Mouse (Mus musculus) heart, embryonic 15.5 days (tissue): ENCODE measurements around the gene Nfyc. TPM values are rescaled to one million over a fixed set of nuclear protein-coding genes. Genes with fewer than 3 reads are reported as not detected.

Experiments
- ATAC-seq: fragments of 200-750 bp; cut with Nextera tagmentation; replicated peaks from 2 replicates; pipeline ENCODE4 v1.8.0; 2017; ENCODE audit warnings: low read depth, moderate TSS enrichment; ENCODE audit not compliant: insufficient number of reproducible peaks, insufficient read depth, low FRiP score
- H3K27ac ChIP-seq: fragments of 300-500 bp; sonication (generic); 2 replicates; pipeline ENCODE4 v1.5.1; 2015; ENCODE audit warnings: mild to moderate bottlenecking, inconsistent platforms
- H3K27me3 ChIP-seq: fragments of 300-500 bp; sonication (generic); 2 replicates; pipeline ENCODE4 v1.6.1; 2015; ENCODE audit warnings: inconsistent platforms
- H3K36me3 ChIP-seq: fragments of 300-500 bp; sonication (generic); 2 replicates; pipeline ENCODE4 v1.6.1; 2015; ENCODE audit warnings: mild to moderate bottlenecking, inconsistent platforms
- H3K4me1 ChIP-seq: fragments of 300-500 bp; sonication (generic); replicated peaks from 2 replicates; pipeline ENCODE4 v1.6.1; 2015; ENCODE audit warnings: inconsistent platforms
- H3K4me2 ChIP-seq: fragments of 300-500 bp; sonication (generic); 2 replicates; pipeline ENCODE4 v1.6.1; 2015; ENCODE audit warnings: inconsistent platforms, mild to moderate bottlenecking, moderate library complexity
- H3K4me3 ChIP-seq: fragments of 300-500 bp; sonication (generic); 2 replicates; pipeline ENCODE4 v1.5.1; 2015; ENCODE audit warnings: mild to moderate bottlenecking, inconsistent platforms
- H3K9ac ChIP-seq: fragments of 300-500 bp; sonication (generic); 2 replicates; pipeline ENCODE4 v1.6.1; 2015; ENCODE audit warnings: mild to moderate bottlenecking, inconsistent platforms
- H3K9me3 ChIP-seq: fragments of 300-500 bp; sonication (generic); replicated peaks from 2 replicates; pipeline ENCODE4 v1.6.1; 2016; ENCODE audit warnings: inconsistent platforms
- WGBS: fragments of 180-500 bp; shearing (Covaris S2); methylation state at CpG from one replicate; pipeline ENCODE4 v1.1.7; 2015; ENCODE audit warnings: mixed read lengths; 5-methylcytosine and 5-hydroxymethylcytosine counted together
- microRNA counts: library from miRNA; unstranded; fragments of <30 nt; microRNA quantifications from one replicate; lab custom pipeline; 2016
- microRNA-seq: library from miRNA; unstranded; fragments of <30 nt; microRNA quantifications from one replicate; pipeline ENCODE4, GENCODE M21; 2016
- polyA plus RNA-seq: library from polyadenylated mRNA; unstranded; fragments of >200 nt; fragmentation: Nextera tagmentation; extraction: Ambion mirVana; gene quantifications from 2 replicates; pipeline ENCODE4 v1.2.1, GENCODE M21; 2015

Nfyc gene
- polyA plus RNA-seq, 1 experiment from 2014 or later, result 87.5 TPM

DNA sequence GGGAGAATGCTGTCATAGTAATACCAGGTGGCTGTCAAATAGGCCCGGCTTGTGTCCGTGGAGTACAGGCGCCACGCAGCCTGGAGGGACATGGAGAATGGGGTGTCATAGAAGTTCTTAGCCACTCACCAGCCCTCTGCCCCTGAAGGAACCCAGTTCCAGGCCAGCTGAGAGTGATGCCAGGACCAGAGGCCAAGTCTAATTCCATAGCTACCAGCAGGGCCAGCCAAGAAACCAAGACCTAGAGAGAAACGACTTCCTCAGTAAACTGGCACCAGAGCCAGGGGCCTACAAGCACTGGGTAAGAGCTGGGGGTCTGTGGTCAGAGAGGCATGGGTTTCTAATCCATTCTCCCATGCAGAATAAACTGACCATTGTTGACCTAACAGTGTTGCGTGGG is 118.4 kb downstream of the Nfyc start:
- H3K4me1 ChIP-seq, result peaks cover 13% of the 10 kb centered on the region
- no peak overlapping the region for H3K4me2 ChIP-seq
- H3K36me3 ChIP-seq, result no peaks in the 10 kb centered on the region
- no peaks in the 10 kb centered on the region for H3K9me3 ChIP-seq
- peaks cover 58% of the 10 kb centered on the region for H3K27me3 ChIP-seq
- ATAC-seq, result no peak
- H3K27ac ChIP-seq, result no peak overlapping the region
- no peak overlapping the region for H3K4me3 ChIP-seq
- H3K9ac ChIP-seq, result no peak overlapping the region
- 96% methylated on average over 6 of the region's 6 CpGs for WGBS

DNA sequence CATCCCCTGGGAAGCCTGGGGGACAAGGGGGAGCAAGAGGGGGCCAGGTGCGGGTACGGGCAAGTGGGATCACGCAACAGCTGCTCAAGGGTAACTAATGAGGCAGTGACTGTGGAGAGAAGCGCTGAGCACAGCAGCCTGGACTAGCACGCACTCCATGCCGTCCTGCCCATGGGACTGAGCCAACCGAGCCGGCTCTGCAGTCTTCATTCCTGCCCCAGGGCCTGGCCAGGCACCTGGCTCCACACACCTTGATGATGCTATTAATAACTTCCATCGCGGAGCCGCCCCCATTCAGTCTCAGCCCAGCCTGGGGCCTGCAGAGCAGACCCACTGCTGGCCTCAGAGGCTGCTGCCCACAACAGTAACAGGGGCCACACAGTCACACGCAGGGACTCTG is 119.1 kb downstream of the Nfyc start:
- H3K4me1 ChIP-seq, result peaks cover 13% of the 10 kb centered on the region
- H3K36me3 ChIP-seq, result no peaks in the 10 kb centered on the region
- peaks cover 51% of the 10 kb centered on the region for H3K27me3 ChIP-seq
- H3K9me3 ChIP-seq, result no peaks in the 10 kb centered on the region
- no peak for ATAC-seq
- no peak overlapping the region for H3K4me3 ChIP-seq
- no peak overlapping the region for H3K9ac ChIP-seq
- no peak overlapping the region for H3K27ac ChIP-seq
- H3K4me2 ChIP-seq, result no peak overlapping the region
- WGBS, result 75% methylated on average over 12 of the region's 12 CpGs

MicroRNAs encoded within 50 kb of the gene (microRNA counts, 519-probe panel; counts per million panel counts)
- microRNA mmu-miR-30e (lab: Ali Mortazavi, UCI), result 2,797 counts per million, percentile 67 among the panel's probes with 10 or more counts

Small RNA genes lying within 50 kb of the gene (microRNA-seq; reads per million reads assigned to microRNA genes)
- not detected for gene Gm23936
- 103 reads per million, percentile 50 among the genes with 10 or more reads in this experiment for gene Mir30c-1
- gene Mir30e, result not detected
- not detected for gene Mir30f

Other genes with a start within 250 kb of the Nfyc start
- gene Gm8439, start 242.8 kb downstream of the Nfyc start, polyA plus RNA-seq, result 0.52 TPM in 1 of 2 replicates, not detected in the other
- 21.5 and 26.4 TPM in 2 replicates for gene Cited4, start 165.0 kb downstream of the Nfyc start, polyA plus RNA-seq
- gene Kcnq4, start 83.0 kb downstream of the Nfyc start, polyA plus RNA-seq, result 0.64 and 0.99 TPM in 2 replicates
- 0.25 and 0.62 TPM in 2 replicates for gene Rims3, start 23.2 kb upstream of the Nfyc start, polyA plus RNA-seq
- 9.4 and 13.8 TPM in 2 replicates for gene Exo5, start 93.4 kb upstream of the Nfyc start, polyA plus RNA-seq
- 10.7 and 11.2 TPM in 2 replicates for gene Zfp69, start 120.1 kb upstream of the Nfyc start, polyA plus RNA-seq
- 10.0 and 12.8 TPM in 2 replicates for gene Smap2, start 185.7 kb upstream of the Nfyc start, polyA plus RNA-seq
- gene Col9a2, start 207.8 kb upstream of the Nfyc start, polyA plus RNA-seq, result 9.7 and 20.3 TPM in 2 replicates